Mouse (Mus musculus): ENCODE results near the gene Sh2d7. TPM values are rescaled to one million over a fixed set of nuclear protein-coding genes. Genes with fewer than 3 reads are reported as not detected.
"Not testable (repeated sequence)": the region's sequence is repeated elsewhere in the genome, so short reads cannot be mapped to it uniquely, and the experiment has no call there.

Gene Sh2d7
- total and polyA plus RNA-seq, 2 experiments: not detected

DNA sequence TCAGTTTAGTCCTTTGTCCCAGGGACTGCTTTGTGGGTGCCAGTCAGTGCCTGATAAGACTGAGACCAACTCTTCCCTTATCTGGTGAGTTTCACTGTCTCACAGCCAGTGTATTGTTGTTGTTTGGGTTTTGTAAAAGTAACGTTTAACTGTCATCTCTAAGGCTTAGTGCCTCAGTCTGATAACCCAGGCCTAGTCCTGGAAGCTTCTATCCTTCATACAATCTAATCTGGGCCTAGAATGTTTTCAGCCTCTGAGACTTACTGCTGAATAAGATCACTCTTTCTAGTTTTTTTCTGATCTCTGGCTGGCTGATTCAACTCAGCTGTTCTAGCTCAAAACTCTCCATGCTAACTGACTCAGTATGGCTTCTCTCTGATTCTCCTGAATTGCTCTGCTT is 44.9 kb downstream of the Sh2d7 start:
- Histone ChIP-seq H3K4me1 (ENCODE audit: control insufficient read depth, insufficient read depth, low read length) (peaks cover 7% of the 10 kb centered on the region), H3K36me3 (ENCODE audit: control insufficient read depth, insufficient read depth, low read length) (no peaks in the 10 kb centered on the region), H3K27ac (replicated peaks; ENCODE audit: insufficient read depth, low read depth, low read length) (no peak overlapping the region), H3K79me2 (ENCODE audit: control insufficient read depth, insufficient read depth, low read length) (peaks cover 7% of the 10 kb centered on the region), H3K9ac (ENCODE audit: low read depth, low read length) (no peak overlapping the region), H3K27me3 (ENCODE audit: control insufficient read depth, insufficient read depth, low read length) (no peaks in the 10 kb centered on the region), H3K4me3 (ENCODE audit: insufficient read depth, low read depth, low read length) (no peak overlapping the region)
- WGBS: 57% methylated on average over 1 of the region's 1 CpGs
- TF ChIP-seq POLR2A (IDR thresholded peaks at IDR 0.05; ENCODE audit: extremely low read depth, insufficient read depth, low read length) (no peak), CTCF (IDR thresholded peaks at IDR 0.05; ENCODE audit: low read depth, low read length) (no peak)
- DNase-seq (ENCODE audit: extremely low read depth, low read depth, low spot score): no peak

DNA sequence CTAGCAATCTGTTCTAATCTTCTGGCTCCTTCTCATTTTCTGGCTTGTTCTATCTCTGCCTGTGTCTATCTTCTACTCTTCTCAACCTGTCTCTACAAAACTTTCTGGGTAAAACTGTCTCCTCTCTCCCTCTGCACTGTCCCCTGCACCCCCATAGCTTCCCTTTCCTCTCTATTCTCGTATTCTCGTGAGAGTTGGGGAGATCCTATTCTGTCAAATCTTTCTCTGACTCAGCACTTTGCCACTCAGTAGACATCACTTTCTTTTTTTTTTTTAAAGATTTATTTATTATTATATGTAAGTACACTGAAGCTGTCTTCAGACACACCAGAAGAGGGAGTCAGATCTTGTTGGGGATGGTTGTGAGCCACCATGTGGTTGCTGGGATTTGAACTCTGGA is 45.3 kb downstream of the Sh2d7 start:
- 84% methylated on average over 2 of the region's 2 CpGs for WGBS
- not testable (repeated sequence) for H3K4me3 ChIP-seq (ENCODE audit: insufficient read depth, low read depth, low read length); H3K4me1 ChIP-seq (ENCODE audit: control insufficient read depth, insufficient read depth, low read length); DNase-seq (ENCODE audit: extremely low read depth, low read depth, low spot score); H3K27me3 ChIP-seq (ENCODE audit: control insufficient read depth, insufficient read depth, low read length); H3K79me2 ChIP-seq (ENCODE audit: control insufficient read depth, insufficient read depth, low read length); H3K27ac ChIP-seq (replicated peaks; ENCODE audit: insufficient read depth, low read depth, low read length); H3K36me3 ChIP-seq (ENCODE audit: control insufficient read depth, insufficient read depth, low read length); H3K9ac ChIP-seq (ENCODE audit: low read depth, low read length)

DNA sequence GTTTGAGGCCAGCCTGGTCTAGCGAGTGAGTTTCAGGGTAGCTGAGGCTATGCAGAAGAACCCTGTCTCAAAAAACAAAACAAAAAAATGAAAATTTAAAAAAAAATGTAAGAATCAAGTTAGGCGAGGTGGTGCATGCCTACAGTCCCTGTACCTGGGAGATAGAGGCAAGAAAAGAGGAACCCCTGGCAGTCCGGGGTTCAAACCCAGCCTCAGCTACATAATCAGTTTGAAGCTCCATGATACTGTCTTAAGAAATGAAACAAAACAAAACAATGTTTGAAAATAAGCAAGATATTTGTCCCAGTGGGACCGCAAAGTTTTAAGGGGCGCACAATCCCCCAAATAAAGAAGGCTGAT is 47.0 kb downstream of the Sh2d7 start:
- no peak overlapping the region for H3K4me3 ChIP-seq (ENCODE audit: insufficient read depth, low read depth, low read length)
- DNase-seq (ENCODE audit: extremely low read depth, low read depth, low spot score): no peak
- peaks cover 8% of the 10 kb centered on the region for H3K36me3 ChIP-seq (ENCODE audit: control insufficient read depth, insufficient read depth, low read length)
- WGBS: 39% methylated on average over 5 of the region's 5 CpGs
- H3K9ac ChIP-seq (ENCODE audit: low read depth, low read length): no peak overlapping the region
- peaks cover 7% of the 10 kb centered on the region for H3K79me2 ChIP-seq (ENCODE audit: control insufficient read depth, insufficient read depth, low read length)
- no peaks in the 10 kb centered on the region for H3K27me3 ChIP-seq (ENCODE audit: control insufficient read depth, insufficient read depth, low read length)
- H3K4me1 ChIP-seq (ENCODE audit: control insufficient read depth, insufficient read depth, low read length): peaks cover 7% of the 10 kb centered on the region
- TF ChIP-seq CTCF (IDR thresholded peaks at IDR 0.05; ENCODE audit: low read depth, low read length) (no peak), POLR2A (IDR thresholded peaks at IDR 0.05; ENCODE audit: extremely low read depth, insufficient read depth, low read length) (no peak)
- no peak overlapping the region for H3K27ac ChIP-seq (replicated peaks; ENCODE audit: insufficient read depth, low read depth, low read length)

DNA sequence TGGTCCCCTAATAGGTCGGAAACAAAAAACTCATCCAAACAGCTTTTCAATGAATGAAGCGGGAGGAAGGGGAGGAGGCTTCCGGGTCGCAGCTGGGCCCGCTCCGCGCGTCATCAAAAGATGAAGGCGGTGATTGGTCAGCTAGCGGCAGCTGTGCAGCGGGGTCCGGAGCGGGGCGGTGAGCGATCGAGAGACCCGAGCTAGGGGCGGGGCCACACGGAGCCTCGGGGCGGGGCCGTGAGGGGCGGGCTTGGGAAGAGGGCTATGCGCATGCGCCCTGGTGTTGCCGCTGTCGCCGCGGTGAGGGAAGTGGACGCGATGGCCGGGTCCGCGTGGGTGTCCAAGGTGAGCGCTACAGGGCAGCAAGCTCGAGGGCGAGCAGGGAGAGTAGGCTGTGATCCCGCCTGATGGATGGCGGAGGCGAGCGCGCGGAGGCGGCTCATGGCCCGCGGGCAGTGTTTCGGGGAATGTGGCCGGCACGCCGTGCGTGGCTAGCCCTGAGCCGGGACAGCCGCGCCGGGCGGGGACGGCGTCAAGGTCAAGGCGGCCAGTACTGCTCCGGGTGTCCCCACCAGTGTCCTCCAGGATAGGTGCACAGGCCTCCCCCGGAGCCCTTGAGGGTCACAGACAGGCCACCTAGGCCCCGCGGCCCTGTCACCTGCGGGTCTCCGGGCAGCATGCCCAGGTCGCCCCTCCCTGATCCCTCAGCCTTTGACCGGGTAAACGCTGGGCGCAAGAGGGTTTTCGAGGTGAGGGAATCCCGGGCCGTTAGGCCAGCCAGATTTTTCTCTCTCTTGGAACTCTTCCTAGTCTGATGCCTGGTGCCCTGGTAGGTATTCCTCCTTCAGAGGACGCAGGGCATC is 47.6 kb downstream of the Sh2d7 start, which contains the start of gene Idh3a:
Gene Idh3a (plus strand): TSS at position 136 of the 863 bp plus-strand sequence.
- peak within 1 kb of the TSS; percentile 81 for H3K27ac ChIP-seq (replicated peaks; ENCODE audit: insufficient read depth, low read depth, low read length)
- peak within 1 kb of the TSS; percentile 94 for H3K9ac ChIP-seq (ENCODE audit: low read depth, low read length)
- H3K36me3 ChIP-seq (ENCODE audit: control insufficient read depth, insufficient read depth, low read length): peaks cover 10% of the 10 kb centered on the region
- DNase-seq (ENCODE audit: extremely low read depth, low read depth, low spot score): peak; percentile 77
- peak within 1 kb of the TSS; percentile 72 for H3K4me3 ChIP-seq (ENCODE audit: insufficient read depth, low read depth, low read length)
- under 1% methylated on average over 73 of the region's 73 CpGs for WGBS
- H3K79me2 ChIP-seq (ENCODE audit: control insufficient read depth, insufficient read depth, low read length): peaks cover 7% of the 10 kb centered on the region
- H3K27me3 ChIP-seq (ENCODE audit: control insufficient read depth, insufficient read depth, low read length): no peaks in the 10 kb centered on the region
- TF ChIP-seq CTCF (IDR thresholded peaks at IDR 0.05; ENCODE audit: low read depth, low read length) (no peak), POLR2A (IDR thresholded peaks at IDR 0.05; ENCODE audit: extremely low read depth, insufficient read depth, low read length) (peak; percentile 88)
- peaks cover 7% of the 10 kb centered on the region for H3K4me1 ChIP-seq (ENCODE audit: control insufficient read depth, insufficient read depth, low read length)

DNA sequence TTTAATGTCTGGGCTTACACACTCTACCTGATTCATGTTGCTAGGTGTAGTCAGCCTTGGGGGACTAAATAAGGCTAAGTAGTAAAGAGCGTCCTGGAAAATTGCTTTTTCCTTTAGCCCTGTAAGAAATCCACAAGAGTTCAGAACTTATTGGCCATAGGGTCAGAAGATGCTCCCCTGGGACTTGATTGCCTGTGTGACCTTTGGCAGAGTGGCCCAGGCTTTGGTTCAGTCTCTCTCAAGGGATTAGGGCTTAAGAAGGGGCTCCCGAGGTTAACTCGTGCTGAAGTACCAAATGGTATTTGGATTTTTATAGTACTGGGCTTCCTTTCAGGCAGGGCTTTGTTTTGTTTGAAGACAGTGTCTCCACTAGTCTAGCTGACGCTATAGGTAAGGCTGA is 49.1 kb downstream of the Sh2d7 start:
- peaks cover 7% of the 10 kb centered on the region for H3K4me1 ChIP-seq (ENCODE audit: control insufficient read depth, insufficient read depth, low read length)
- peaks cover 7% of the 10 kb centered on the region for H3K79me2 ChIP-seq (ENCODE audit: control insufficient read depth, insufficient read depth, low read length)
- no peak overlapping the region for H3K4me3 ChIP-seq (ENCODE audit: insufficient read depth, low read depth, low read length)
- whole genome bisulfite sequencing: 47% methylated on average over 4 of the region's 4 CpGs
- TF ChIP-seq CTCF (IDR thresholded peaks at IDR 0.05; ENCODE audit: low read depth, low read length) (no peak), POLR2A (IDR thresholded peaks at IDR 0.05; ENCODE audit: extremely low read depth, insufficient read depth, low read length) (no peak)
- no peaks in the 10 kb centered on the region for H3K27me3 ChIP-seq (ENCODE audit: control insufficient read depth, insufficient read depth, low read length)
- H3K36me3 ChIP-seq (ENCODE audit: control insufficient read depth, insufficient read depth, low read length): peaks cover 24% of the 10 kb centered on the region
- no peak overlapping the region for H3K27ac ChIP-seq (replicated peaks; ENCODE audit: insufficient read depth, low read depth, low read length)
- DNase-seq (ENCODE audit: extremely low read depth, low read depth, low spot score): no peak
- no peak overlapping the region for H3K9ac ChIP-seq (ENCODE audit: low read depth, low read length)

DNA sequence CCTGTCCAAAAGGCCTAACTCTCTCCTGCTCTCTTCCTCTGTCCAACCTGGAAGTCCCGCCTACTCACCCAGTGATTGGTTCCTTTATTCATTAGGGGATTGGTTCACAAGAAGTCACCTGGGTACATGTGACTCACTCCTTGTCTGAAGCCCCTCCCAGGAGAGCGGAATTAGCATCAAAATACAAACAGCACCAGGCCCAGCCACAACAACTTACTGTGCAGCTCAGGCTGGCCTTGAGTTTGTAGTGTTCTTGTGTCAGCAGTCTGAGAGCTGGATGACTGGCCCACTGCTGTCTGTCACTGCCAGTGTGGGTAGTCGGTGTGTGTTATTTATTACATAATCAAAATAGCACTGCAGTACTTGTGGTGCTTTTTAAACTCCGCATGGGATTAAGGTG is 54.9 kb downstream of the Sh2d7 start:
- 83% methylated on average over 4 of the region's 4 CpGs for WGBS
- H3K36me3 ChIP-seq (ENCODE audit: control insufficient read depth, insufficient read depth, low read length): peaks cover 75% of the 10 kb centered on the region
- not testable (repeated sequence) for H3K4me3 ChIP-seq (ENCODE audit: insufficient read depth, low read depth, low read length); H3K9ac ChIP-seq (ENCODE audit: low read depth, low read length); DNase-seq (ENCODE audit: extremely low read depth, low read depth, low spot score); H3K27ac ChIP-seq (replicated peaks; ENCODE audit: insufficient read depth, low read depth, low read length); H3K27me3 ChIP-seq (ENCODE audit: control insufficient read depth, insufficient read depth, low read length); H3K79me2 ChIP-seq (ENCODE audit: control insufficient read depth, insufficient read depth, low read length); H3K4me1 ChIP-seq (ENCODE audit: control insufficient read depth, insufficient read depth, low read length)

Other genes starting within 250 kb of the Sh2d7 start
- 12.3 and 20.7 TPM in 2 replicates for gene Dmxl2, start 37.4 kb upstream of the Sh2d7 start, total RNA-seq (2014; rRNA removed)
- gene Dmxl2, start 37.4 kb upstream of the Sh2d7 start, polyA plus RNA-seq (2012; rRNA removed): 2.9 and 3.6 TPM in 2 replicates
- 3.7 and 4.7 TPM in 2 replicates for gene Cib2, start 21.2 kb downstream of the Sh2d7 start, total RNA-seq (2014; rRNA removed)
- 4.1 and 5.8 TPM in 2 replicates for gene Cib2, start 21.2 kb downstream of the Sh2d7 start, polyA plus RNA-seq (2012; rRNA removed)
- gene Idh3a, start 47.4 kb downstream of the Sh2d7 start, total RNA-seq (2014; rRNA removed): 25.9 and 26.1 TPM in 2 replicates
- gene Idh3a, start 47.4 kb downstream of the Sh2d7 start, polyA plus RNA-seq (2012; rRNA removed): 16.3 and 19.0 TPM in 2 replicates
- gene Acsbg1, start 122.9 kb downstream of the Sh2d7 start, total RNA-seq (2014; rRNA removed): under 0.01 and 0.60 TPM in 2 replicates
- gene Acsbg1, start 122.9 kb downstream of the Sh2d7 start, polyA plus RNA-seq (2012; rRNA removed): 0.07 and 0.12 TPM in 2 replicates
- 2.7 and 3.5 TPM in 2 replicates for gene Dnaja4, start 159.9 kb downstream of the Sh2d7 start, total RNA-seq (2014; rRNA removed)
- 1.3 and 2.2 TPM in 2 replicates for gene Dnaja4, start 159.9 kb downstream of the Sh2d7 start, polyA plus RNA-seq (2012; rRNA removed)
- 83.5 and 86.2 TPM in 2 replicates for gene Wdr61, start 195.5 kb downstream of the Sh2d7 start, total RNA-seq (2014; rRNA removed)
- gene Wdr61, start 195.5 kb downstream of the Sh2d7 start, polyA plus RNA-seq (2012; rRNA removed): 38.4 and 38.6 TPM in 2 replicates
- not detected in 2 replicates for gene Crabp1, start 225.8 kb downstream of the Sh2d7 start, total RNA-seq (2014; rRNA removed)
- not detected in 2 replicates for gene Crabp1, start 225.8 kb downstream of the Sh2d7 start, polyA plus RNA-seq (2012; rRNA removed)

Measured in liver, adult 2 months (tissue).